Mouse (Mus musculus): ENCODE measurements around the gene Rassf1.

The Rassf1 gene

DNA sequence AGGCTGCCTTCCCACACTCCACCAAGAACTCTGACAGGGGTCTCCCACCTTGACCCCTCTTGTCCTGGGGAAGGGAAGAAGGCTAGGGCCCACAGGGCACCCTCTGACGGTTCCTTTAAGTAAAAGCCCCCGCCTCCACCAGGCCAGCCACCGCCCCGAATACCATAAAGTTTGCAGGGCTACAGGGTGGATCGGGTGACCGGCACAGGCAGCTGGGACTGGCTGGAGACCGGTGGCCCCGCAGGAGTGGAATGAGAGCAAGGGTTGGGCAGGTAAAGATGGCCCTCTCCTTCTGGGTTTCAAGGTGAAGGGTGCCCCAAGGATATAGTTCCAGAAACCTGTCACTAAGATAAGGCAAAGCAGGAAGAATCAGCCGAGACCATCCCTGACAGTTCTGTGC is 55.2 kb downstream of the Rassf1 start:
- DNase-seq: peak; percentile 67 to 79

DNA sequence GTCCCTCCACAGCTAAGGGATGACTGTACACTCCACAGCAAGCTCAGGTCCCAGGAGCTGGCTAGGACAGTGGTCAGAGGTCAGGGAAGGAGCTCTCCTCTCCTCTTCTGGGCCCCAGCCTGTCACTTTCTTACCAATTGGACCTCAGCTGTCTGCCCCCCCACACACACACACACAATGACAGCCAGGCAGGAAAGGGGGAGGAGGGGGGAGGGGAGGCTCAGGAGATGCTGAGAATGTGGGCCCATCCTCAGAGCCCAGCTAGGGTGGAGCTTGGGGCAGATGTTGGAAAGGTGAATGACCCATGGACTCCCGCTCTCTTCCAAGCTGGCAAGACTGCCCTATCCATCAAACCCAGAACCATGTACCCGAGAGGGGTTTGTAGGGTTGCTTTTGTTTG is 55.7 kb downstream of the Rassf1 start:
- peak in 1 of 2 experiments; percentile 57 for DNase-seq

DNA sequence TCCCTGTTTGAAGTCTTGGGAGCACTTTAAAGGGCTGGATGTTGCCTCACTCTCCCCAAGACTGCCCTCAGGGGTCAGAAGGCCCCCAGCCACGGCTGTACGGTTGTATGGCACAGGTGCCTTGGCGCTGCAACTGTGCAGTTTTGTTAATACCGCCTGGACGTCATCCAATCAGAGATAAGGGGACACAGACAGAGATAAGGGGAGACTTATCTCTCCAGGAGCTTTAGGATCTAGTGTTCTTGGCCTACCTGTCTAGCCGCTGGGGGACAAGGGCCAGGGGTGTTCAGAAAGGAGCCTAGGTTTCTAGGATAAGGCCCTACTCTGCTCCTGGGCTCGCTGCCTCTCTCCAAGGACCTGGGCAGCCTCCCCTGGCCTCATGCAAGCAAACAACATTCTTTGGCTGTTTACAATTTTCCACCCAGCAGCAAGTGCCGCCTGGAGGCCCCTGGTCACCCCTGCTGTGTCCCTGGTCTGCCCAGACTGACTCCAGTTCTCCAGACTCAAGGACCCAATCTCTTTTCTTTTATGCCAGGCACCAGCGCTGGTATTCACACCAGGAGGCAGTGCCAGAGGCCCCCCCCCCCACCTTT is 56.4 kb downstream of the Rassf1 start:
- no peak for DNase-seq

DNA sequence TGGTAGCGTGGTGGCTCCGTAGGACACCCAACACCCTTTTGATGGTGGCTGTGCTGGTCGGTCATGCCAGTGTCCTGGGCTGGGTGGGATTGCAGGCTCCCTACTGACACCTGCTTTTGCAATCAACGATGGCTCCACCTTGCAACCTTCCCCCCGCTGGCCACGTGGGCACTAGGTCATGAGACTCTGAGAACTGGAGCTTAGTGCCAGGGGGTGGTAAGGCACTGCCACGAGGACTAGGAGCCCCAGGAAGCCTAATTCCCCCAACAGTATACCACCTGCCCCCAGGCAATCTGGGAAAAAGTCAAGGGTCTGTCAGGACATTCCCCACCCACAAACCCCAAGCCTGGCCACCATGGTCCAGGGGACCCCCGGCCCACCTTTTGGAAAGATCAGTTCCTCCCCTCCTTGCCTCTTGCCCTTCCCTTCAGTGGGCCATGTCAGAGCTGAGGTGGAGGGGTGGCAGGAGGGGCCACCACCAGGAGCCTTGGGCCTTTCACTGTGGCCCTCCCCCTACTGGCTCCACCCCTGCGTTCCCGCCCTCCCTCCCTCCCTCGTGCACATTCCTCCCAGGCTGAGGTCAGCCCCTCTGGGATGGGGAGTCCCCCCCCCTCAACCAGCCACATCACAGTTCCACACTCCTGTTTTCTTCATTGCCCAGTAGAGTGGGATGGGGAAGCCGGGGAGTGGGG is 57.5 kb downstream of the Rassf1 start, which contains the start of gene Sema3b:
Gene Sema3b (minus strand): TSS at position 489 of the 692 bp plus-strand sequence.
- DNase-seq: peak; percentile 52 to 70

DNA sequence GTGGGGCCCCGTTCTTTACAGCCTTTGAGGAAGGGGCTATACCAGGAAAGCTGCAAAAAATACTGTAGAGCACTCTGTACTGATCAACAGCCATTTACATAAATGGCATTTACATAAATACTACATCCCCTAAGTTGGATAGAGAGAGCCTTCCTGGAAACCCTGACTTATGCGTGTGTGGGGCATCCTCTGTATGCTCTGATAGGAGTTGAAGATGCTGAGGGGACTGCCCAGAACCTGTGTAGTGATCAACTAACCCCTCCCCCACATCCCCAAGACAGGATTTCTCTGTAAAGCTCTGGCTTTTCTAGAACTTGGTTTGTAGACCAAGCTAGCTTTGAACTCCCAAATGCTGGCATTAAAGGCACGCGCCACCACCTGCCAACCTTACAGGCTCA is 58.1 kb downstream of the Rassf1 start:
- no peak for DNase-seq

DNA sequence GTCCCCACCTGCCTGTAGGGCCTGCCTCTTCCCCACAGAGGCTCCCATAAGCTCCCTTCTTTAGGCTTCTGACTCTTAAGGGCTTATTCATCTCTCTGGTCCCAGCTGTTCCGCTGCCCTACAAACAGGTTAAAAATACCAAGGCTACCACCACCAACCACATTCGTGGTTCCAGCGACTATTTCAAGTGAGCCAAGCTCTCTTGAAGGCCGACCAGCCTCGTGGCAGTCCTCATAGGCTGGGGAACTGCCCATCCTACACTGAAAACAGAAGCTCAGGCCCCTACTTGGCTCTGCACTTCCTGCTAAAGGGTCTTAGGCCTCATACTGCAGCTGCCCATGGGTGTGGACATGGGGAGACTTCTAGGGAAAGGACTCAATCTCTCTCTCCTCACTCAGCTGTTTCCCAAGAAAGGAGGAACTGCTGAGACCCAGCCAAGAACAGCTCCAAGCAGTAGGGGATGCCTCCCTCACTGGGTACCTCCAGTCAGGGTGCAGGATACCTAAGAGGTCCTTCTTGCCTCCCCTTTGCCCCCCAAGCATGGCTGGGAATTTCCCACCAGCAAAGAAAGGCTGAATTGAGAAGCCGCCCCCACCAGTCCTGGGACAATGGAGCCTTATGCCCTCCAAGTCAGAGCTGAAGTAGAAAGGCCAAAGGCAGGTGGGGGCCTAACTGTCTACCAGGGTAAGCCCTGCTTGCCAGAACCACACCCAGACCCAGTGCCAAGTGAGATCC is 60.3 kb downstream of the Rassf1 start:
- DNase-seq: peak in 1 of 2 experiments; percentile 31
